Mouse (Mus musculus) olfactory bulb, adult 2 months (tissue): Measurements from ENCODE around the gene Caprin2. TPM values are rescaled to one million over a fixed set of nuclear protein-coding genes. Genes with fewer than 3 reads are reported as not detected.

Experiments used
- H3K27ac ChIP-seq: fragments of 200-500 bp; 2 replicates; pipeline ENCODE4 v1.5.1; 2012; ENCODE audit warnings: low read depth, low read length; ENCODE audit not compliant: insufficient read depth
- H3K4me1 ChIP-seq: fragments of 200-500 bp; 2 replicates; pipeline ENCODE4 v1.6.1; 2012; ENCODE audit warnings: low read length; ENCODE audit not compliant: control insufficient read depth, insufficient read depth
- H3K4me3 ChIP-seq: fragments of 200-500 bp; 2 replicates; pipeline ENCODE4 v1.5.1; 2012; ENCODE audit warnings: mild to moderate bottlenecking, low read depth, low read length, moderate library complexity; ENCODE audit not compliant: insufficient read depth
- CTCF ChIP-seq: fragments of 200-500 bp; IDR thresholded peaks from 2 replicates; pipeline ENCODE4 v1.5.1; 2012; ENCODE audit warnings: low read depth, mild to moderate bottlenecking, low read length, moderate library complexity; ENCODE audit not compliant: insufficient read depth
- POLR2A ChIP-seq: fragments of 200-500 bp; IDR thresholded peaks from 2 replicates; pipeline ENCODE4 v1.6.1; 2012; ENCODE audit warnings: mild to moderate bottlenecking, low read depth, low read length, moderate library complexity; ENCODE audit not compliant: insufficient read depth
- WGBS: fragments of 180-500 bp; shearing (Covaris S2); methylation state at CpG from one replicate; pipeline ENCODE4 v1.1.7; 2018; 5-methylcytosine and 5-hydroxymethylcytosine counted together
- polyA plus RNA-seq: library from polyadenylated mRNA; stranded (reverse); fragments of >200 nt; gene quantifications from 2 replicates; pipeline ENCODE4 v1.2.4, GENCODE M21; 2012; ENCODE audit warnings: low replicate concordance; ENCODE audit not compliant: missing spikeins, insufficient read depth, insufficient read length

The Caprin2 gene
- polyA plus RNA-seq, 1 experiment, result not detected

DNA sequence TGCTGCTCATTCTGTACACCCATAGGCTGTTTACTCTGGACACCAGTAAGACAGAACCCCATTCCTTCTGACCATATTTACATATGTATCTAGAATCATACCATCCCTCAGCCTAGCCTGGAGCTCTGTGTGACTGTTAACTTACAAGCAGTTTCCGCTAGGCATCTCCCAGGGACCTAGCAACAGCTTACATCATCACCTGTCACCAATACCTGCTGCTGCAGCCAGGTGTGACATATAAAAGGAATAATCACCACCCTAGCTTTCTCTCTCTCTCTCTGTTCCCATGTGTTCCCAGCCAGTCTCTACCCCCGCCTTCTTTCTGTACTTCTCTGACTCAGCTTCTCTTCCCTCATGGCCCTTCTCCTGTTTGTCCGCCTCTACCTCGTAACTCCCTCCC is 69.9 kb downstream of the Caprin2 start:
- WGBS, result 64% methylated on average over 4 of the region's 4 CpGs
- Histone ChIP-seq H3K4me3 (no peak overlapping the region), H3K27ac (no peak overlapping the region), H3K4me1 (no peaks in the 10 kb centered on the region)
- TF ChIP-seq POLR2A (no peak), CTCF (no peak)

DNA sequence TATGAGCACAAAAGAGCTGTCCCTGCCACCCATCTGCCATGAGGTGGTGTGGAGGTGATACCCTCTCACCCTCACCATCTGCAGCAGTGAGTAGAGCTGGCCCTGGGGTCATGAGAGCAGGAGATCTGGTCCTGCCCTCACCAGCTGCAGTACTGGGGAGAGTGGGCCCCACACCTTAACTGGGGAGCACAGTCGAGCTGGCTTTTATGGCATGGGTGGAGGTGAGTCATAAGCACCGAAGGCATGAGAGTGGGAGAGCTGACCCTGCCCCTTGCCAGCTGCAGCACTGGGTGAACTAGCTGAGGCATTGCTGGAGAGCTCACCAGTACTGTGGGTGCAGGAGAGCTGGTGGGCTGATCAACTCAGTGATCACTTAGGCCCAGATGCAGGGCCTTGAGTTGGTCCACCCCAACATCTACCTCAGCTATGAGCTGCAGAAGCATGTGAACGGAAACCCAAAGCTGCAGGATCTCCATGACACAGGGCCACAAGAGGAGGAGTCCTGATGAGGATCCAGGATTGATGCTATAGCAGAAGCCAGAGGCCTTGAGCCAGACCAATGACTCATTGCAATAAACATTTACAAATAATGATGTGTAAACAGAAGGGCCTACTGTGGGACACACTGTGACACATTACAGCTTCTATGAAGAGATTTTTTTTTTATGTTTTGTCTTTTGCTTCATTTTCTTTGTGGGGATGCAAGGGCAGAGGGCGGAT is 77.3 kb downstream of the Caprin2 start:
- WGBS, result 61% methylated on average over 4 of the region's 4 CpGs
- no peak overlapping the region for H3K27ac ChIP-seq
- H3K4me1 ChIP-seq, result peaks cover 6% of the 10 kb centered on the region
- TF ChIP-seq CTCF, result no peak
- no peak for TF ChIP-seq POLR2A
- H3K4me3 ChIP-seq, result no peak overlapping the region

DNA sequence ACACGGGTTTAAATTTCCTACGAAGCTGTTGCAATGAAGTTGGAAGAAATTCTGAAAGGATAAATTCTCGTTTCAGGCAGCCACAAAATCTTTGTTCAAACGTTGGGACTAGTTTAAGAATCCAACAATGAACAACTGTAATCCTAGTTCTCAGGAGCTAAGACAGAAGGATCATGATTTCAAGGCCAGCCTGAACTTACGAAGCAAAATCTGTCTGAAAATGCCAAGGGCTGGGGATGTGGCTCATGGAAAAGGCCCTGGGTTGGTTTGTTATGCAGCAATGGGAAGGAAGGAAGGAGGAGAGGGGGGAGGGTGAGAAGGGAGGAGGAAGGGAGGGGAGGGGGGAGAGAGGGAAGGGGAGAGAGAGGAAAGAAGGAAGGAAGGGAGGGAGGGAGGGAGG is 79.3 kb downstream of the Caprin2 start:
- WGBS, result 78% methylated on average over 5 of the region's 5 CpGs
- H3K27ac ChIP-seq, result no peak overlapping the region
- H3K4me1 ChIP-seq, result peaks cover 8% of the 10 kb centered on the region
- no peak for TF ChIP-seq CTCF
- TF ChIP-seq POLR2A, result no peak
- no peak overlapping the region for H3K4me3 ChIP-seq

DNA sequence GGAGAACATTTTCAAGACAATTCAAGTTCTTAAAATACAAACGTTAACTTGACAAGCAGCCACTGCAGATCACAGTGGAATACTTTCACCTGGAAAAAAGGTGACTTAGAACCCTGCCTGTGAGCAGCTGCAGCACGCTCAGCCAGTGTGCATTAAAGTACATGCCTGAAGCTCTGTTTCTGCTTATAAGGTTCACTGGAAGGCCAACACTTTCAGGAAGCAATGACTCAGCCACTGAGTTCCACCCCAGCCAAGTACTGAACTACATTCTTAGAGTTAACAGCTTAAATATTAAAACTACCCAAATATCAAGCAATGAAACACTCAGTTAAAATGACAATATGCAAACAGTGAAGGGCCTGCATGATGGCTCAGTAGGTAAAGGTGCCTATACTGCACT is 84.9 kb downstream of the Caprin2 start:
- H3K4me1 ChIP-seq, result 0 out of 2 replicates have a peak, but pooled peaks cover 2% of the 10 kb centered on the region
- no peak for TF ChIP-seq POLR2A
- no peak for TF ChIP-seq CTCF
- WGBS, result 86% methylated on average over 2 of the region's 2 CpGs
- H3K4me3 ChIP-seq, result no peak overlapping the region
- no peak overlapping the region for H3K27ac ChIP-seq

DNA sequence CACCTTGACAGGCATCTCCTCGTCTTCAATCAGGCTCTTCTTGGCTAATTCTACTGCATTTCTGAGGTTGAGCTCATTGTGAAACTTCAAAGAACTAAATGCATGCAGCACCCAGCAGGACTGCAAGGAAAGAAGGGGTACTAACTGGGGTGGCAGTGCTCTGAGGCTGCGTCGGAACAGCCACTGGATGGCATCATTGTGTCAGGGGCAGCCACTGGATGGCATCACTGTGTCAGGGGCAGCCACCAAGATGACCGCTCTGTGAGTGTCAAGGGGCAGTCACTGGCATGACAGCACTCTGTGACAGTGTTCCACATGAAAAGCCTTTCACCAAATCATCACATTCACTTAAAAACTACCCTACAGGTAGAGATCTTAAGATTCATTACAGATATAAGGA is 96.3 kb downstream of the Caprin2 start:
- TF ChIP-seq CTCF (no peak), POLR2A (no peak)
- Histone ChIP-seq H3K27ac (no peak overlapping the region), H3K4me3 (no peak overlapping the region), H3K4me1 (no peaks in the 10 kb centered on the region)
- WGBS, result 83% methylated on average over 4 of the region's 4 CpGs

DNA sequence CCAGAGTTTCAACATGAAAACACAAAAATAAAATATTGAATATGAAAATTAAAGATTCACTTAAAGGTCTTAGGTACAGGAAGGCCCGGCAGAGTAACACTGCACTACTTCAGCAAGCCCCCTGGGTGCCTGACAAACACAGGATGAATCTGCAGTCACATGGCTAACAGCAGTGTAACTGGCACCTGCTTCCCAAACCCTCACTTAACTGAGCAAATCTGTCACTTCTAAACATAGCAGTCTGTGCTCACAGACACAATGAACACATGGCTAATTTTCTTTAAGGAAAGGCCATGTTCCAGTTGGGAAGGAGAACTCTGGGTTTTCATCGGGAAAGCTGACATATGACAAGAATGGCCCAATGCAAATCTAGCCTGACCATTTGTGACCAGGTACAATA is 100.9 kb downstream of the Caprin2 start:
- 72% methylated on average over 2 of the region's 2 CpGs for WGBS
- H3K27ac ChIP-seq, result no peak overlapping the region
- TF ChIP-seq POLR2A, result no peak
- TF ChIP-seq CTCF, result no peak
- H3K4me3 ChIP-seq, result no peak overlapping the region
- H3K4me1 ChIP-seq, result no peaks in the 10 kb centered on the region

Other genes starting within 250 kb of the Caprin2 start
- not detected in 2 replicates for gene Ipo8, start 64.8 kb downstream of the Caprin2 start, polyA plus RNA-seq
- not detected in 2 replicates for gene Sinhcaf, start 50.2 kb upstream of the Caprin2 start, polyA plus RNA-seq
- gene Dennd5b, start 205.4 kb upstream of the Caprin2 start, polyA plus RNA-seq, result 30.8 TPM in 1 of 2 replicates, not detected in the other
- not detected in 2 replicates for gene Gm10203, start 233.9 kb upstream of the Caprin2 start, polyA plus RNA-seq
- not detected in 2 replicates for gene Etfbkmt, start 243.6 kb upstream of the Caprin2 start, polyA plus RNA-seq